Mouse (Mus musculus): ENCODE measurements around the gene Wdr59.
"Not testable (repeated sequence)": the region's sequence is repeated elsewhere in the genome, so short reads cannot be mapped to it uniquely, and the experiment has no call there.

Gene Wdr59

DNA sequence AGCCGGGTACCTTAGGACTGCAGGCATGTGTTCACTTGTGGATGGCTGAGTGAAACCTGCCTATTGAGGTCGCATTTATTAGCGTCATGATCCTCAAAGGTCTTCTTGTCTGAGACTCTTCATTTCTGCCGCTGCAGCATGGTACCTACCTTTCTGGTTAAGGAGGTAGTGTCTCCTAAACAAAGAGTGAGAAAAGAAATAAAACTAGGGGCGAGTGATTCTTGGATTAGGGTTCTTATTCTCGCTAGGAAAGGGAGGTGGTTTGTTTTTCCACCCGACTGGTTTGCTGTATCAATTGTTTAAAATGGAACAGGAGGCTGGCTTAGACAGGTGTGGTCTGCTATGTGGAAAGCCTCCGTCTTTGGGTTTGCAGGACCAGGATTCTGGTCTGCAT lies 15.9 kb upstream of the Wdr59 start:
- no peak for DNase-seq (ENCODE audit: low read depth)

DNA sequence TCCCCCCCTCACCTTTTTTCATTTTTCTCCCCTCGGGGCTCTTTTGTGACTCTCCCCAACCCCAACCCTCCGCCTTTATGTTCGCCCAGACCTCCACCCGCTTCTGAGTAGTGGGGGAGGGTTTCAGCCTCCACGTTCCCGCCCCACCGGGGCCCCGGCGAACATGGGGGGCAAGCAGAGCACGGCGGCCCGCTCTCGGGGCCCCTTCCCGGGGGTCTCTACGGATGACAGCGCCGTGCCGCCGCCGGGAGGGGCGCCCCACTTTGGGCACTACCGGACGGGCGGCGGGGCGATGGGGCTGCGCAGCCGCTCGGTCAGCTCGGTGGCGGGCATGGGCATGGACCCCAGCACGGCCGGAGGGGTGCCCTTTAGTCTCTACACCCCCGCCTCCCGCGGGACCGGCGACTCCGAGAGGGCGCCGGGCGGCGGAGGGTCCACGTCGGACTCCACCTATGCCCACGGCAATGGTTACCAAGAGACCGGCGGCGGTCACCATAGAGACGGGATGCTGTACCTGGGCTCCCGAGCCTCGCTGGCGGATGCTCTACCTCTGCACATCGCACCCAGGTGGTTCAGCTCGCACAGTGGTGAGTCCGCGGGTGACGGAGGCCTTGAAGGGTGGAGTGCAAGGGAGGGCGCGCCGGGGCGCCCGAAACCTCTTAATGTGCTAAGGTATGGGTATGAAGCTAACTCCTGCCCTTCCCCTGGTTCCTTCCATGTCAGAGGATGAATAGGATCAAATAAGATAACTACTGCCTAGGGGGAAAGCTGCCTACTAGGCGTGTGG lies 15.3 kb upstream of the Wdr59 start:
- DNase-seq (ENCODE audit: low read depth), result no peak

DNA sequence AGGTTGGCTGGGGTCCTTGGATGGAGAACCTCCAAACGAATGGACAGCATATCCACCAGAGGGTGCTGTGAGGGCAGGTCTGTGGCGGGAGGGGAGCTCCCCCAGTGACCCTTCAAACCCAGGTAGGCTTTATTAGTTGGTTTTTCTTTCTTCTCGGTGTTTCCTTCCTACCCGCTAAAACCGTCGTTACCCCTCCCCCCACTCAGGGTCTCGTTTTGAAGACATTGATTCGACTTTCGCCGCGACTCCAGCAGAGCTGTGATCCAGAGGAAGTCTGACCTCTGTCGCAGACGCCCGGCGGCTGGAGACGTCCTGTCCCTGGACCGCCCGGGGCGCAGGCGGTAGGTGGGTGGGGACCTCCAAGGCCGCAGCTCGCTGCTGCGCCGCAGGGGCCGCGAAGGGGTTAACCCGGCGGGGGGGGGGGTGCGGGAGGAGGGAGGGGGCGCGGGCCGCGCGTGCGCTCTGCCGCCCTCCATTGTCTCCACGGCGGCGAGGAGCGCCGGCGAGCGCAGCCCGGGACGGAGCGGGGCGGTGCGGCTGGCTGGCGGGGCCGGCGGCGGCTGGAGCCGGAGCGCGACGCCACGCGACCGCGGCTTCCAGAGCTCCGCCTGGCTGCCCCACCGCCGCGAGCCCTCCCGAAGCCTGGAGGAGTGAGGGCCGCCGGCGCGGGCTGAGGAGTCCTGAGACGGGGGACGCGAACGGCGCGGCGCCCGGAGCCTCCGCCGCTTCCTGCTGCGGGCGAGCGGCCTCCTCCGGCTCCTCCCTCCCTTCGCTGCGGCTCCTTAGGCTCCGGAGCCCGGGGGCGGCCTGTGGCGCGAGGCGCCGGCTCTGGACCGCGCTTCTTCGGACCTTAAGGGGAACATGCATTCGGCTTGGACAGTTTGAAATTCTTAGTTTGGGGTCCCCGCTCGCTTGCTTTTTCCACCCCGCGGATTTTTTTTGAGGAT lies 14.4 kb upstream of the Wdr59 start, which contains the start of gene Znrf1:
Gene Znrf1, plus strand, starts transcription at position 67 of the 947 bp plus-strand sequence.
- DNase-seq (ENCODE audit: low read depth), result peak; percentile 46

DNA sequence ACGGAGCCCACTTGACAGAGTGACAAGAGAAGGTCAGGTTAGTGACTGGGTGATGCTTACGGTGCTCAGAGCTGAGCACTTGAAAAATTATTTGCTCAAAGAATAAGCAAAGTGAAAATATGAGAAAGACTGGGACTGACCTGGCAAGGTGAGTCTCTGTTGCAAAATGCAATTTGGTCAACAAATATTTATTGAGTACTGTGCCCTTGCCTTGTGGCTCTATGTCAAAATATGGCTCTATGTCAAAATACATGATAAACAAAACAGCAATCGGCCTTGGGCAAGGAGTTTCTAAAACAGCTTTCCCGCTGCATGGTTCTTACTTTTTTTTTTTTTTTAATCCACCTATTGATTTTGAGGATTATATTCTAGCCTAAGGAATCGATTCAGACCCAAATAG lies 13.6 kb upstream of the Wdr59 start:
- no peak for DNase-seq (ENCODE audit: low read depth)

DNA sequence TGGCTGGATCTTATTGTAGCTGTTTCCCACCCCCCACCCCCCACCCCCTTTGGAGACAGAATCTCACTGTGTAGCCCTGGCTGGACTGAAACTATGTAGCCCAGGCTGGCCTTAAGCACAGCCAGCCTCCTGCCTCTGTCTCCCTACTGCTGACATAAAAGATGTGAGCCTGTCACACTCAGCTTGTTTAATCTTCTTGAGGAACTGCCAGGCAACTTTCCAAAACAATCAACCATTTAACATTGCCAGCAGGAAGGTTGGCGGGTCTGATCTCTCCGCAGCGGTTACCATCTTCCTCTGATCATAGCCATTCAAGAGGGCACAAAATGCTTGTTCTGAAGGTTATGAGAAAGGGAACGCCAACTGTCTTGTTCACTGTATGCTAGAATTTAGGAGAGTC lies 11.6 kb upstream of the Wdr59 start:
- DNase-seq (ENCODE audit: low read depth), result no peak

DNA sequence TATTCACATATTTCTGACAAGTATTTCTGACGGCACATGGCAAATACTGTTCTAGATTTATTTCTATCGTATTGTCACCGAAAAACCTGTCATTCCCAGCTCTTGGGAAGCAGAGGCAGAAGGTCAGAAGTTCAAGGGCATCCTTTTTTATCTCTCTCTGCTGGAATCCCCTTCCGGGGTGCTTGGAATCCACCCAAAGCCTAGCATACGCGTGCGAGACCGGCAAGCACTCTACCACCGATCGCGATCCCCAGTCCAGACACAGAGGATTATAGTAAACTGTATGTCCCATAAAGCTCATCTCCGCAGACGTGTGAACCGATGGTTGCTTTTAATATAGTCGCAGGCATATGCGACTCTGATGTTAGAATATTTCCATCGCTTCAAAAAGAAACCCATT lies 9.7 kb upstream of the Wdr59 start:
- DNase-seq (ENCODE audit: low read depth), result no peak

DNA sequence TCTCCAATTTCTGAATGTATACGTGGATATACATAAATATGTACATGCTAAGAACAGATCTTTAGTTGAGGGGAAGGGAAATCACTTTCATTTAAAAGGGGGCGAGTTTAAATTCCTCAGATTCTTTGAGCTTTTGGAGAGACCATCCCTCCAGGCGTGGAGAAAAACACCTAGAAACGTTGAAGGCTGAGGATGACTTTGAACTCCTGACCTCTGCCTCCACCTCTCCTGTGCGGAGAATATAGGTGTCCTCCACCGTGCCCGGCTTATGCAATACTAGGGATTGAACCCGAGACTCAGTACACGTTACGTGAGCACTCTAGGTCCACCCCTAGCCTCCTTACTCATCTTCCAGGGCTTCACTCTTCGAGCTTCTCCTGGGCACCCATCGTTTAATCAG lies 9.3 kb upstream of the Wdr59 start:
- DNase-seq (ENCODE audit: low read depth), result no peak

DNA sequence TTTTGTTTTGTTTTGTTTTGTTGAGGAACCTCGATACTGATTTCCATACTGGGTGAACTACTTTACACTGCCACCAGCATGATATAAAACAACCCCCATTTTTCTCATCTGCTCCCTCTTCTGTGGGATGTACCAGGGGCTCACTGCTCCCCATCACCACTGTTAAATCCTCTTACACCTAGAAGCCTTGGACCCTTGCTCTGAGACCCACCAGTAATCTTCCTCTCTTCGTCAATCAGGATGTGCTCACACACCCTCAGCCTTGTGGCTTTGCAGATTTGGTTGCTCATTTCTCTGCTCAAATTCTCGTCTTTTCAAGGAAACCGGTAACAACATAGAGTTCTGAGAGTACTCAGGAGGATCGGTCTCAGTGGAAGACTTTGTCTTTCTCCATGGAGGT lies 6.2 kb upstream of the Wdr59 start:
- no peak for DNase-seq (ENCODE audit: low read depth)

DNA sequence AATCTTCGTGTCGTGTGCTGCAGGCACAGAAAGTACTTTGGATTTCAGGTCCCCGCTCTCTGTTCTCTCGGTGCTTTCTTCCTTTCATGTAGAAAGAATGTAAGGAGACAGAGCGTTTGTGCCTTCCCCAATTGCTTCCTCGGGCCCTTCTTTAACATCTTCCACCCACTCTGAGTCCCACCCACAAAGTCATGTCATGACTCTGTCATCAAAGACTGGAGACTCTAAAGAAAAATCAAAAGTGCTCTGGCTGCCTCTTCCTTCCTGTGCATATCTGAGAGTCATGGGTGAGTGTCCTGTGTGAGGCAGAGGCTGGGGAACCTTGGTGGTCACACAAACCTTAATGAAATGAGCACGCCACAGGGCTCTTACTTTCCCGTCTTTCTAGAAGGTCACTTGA lies 5.3 kb upstream of the Wdr59 start:
- DNase-seq (ENCODE audit: low read depth), result no peak

DNA sequence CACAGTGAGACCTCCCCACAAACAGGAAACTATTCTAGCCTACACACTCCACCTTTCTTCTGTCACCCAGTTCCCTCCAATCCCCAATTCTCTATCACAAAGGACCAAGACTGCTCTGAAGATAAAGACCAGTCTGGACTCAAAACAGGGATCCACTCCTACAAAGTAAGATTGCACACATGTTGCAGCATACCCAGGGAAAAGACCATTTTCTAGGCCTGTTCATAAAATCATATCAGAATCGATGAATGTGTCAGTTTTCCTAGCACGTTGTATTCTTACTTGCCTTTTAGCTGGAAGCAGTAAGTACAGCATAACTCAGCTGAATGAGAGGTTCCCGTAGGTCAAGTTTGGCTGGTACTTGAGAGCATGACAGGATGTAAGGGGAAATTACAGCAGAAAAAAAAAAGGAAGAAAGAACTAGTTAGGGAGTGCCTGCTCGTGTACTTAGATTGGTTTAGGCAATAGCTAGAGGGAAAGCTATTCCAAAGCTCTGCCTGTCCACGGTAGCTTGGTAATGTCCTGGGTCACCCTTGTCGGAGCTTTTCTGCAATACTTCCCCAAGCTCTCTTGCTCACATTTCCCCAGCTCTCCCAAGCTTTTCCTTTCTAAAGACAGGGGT lies 4.6 kb upstream of the Wdr59 start:
- DNase-seq (ENCODE audit: low read depth), result no peak

DNA sequence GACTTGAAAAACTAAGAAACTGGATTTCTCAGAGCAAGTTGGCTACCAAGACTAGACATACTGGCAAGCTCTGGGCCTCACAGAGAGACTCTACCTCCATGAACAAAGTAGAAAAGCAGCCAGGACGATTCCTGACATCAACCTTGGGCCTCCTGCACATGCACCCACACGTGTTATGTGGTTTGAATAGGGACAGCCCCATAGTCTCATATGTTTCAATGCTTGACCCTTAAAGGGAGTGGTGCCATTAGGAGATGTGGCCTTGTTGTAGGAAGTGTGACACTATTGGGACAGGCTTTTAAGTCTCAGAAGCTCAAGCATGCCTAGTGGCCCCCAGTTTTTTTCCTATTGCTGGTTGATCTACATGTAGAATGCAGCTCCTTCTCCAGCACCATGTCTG lies 4.4 kb downstream of the Wdr59 start:
- DNase-seq (ENCODE audit: low read depth), result no peak

DNA sequence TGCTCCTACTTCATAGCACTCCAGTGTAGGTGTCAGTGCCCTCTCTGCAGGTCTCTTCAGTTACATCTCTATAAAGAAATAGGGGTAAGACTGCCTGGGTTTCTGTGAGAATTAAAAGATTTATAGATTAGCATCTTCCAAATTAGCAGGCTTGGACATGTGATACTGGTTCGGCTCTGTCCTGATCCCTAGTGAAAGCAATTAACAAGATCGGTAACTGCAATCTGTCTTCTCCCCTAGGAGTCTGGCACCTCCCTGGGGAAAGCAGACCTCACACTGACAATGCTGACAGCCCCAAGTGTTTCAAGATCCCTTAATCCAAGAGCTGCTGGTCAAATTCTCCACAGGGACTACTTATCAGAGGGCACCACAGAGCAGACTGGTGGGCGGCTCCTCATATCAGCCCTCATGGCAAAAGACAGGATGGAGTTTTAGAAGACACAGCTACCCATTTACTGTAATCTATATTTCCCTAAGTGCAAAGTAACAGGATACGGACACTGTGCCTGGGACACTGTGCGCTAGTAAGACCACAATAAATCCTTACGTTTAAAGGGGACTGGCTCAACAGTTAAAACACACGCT lies 5.3 kb downstream of the Wdr59 start:
- DNase-seq (ENCODE audit: low read depth), result no peak

DNA sequence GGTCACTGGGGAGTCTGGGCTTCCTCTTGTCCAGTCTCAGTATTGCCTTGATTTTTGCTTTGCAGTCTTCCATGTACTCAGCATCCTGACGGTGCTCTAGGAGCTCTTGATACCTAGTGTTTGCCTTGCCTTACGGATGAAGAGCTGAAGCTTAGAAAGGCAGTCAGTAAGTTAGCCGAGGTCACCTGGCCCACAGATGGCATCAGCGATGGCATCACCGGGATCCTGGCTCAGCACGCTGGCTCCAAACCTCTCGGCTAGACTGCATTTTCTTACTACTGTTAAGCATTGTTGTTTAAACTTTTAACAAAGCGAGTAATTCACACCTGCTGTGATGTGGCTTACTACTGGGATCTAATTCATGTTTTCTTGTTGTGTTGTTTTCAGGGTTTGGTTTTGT lies 8.4 kb downstream of the Wdr59 start:
- DNase-seq (ENCODE audit: low read depth), result no peak

DNA sequence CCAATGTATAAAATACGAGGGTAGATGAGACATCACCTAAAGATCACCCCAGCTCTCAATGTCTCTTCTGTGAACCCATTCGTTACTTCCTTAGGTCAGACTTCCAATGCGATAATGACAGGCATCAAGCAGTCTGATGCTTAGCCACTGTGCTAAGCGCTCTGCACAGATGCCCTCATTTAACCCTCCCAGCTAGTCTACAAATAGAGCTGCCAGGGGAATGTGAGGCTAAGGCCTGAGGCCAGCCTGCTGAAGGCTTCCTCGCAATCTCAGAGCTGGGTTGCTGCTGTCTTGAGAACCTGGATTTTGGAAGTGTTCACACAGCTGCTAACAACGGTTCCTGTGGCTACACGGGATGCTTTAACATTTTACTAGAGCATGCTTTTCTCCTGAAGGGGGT lies 9.0 kb downstream of the Wdr59 start:
- DNase-seq (ENCODE audit: low read depth), result no peak

DNA sequence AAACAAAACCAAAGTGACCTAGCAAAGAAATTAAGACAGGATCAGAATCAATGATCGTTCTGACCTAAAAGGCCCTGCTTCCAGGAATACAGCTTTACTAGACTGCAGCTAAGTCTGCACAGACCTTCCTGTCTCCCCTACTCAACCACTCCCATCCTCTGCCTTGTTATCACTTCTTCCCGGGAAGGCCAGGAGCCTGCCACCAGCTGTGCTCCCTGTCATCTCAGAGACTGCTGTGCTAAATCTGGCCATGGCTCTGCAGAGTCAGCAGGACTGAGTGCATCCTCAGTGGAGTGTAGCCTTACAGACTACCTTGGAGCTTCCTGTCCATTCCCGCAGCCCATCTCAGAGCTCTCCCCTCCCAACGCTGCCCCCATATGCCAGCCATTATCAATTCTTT lies 11.5 kb downstream of the Wdr59 start:
- DNase-seq (ENCODE audit: low read depth), result peak; percentile 24

DNA sequence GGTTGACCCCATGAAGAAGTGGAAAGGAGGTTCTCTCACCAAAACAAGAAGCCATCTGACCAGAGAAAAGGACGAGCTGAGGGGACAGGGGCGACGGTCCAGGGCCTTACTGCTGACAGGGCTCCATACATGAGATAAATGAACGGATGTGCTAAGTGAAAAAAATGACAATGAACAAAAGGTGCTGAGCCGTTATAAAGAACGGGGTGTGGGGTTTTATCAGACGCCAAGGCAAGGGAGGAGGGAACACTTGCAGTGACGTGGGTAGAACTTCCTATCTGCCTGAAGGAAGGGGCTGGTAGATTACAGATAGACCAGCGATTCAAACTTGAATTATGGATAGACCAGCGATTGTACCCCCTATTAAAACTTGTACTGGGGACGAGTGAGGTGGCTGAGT lies 12.6 kb downstream of the Wdr59 start:
- DNase-seq (ENCODE audit: low read depth), result peak; percentile 68

DNA sequence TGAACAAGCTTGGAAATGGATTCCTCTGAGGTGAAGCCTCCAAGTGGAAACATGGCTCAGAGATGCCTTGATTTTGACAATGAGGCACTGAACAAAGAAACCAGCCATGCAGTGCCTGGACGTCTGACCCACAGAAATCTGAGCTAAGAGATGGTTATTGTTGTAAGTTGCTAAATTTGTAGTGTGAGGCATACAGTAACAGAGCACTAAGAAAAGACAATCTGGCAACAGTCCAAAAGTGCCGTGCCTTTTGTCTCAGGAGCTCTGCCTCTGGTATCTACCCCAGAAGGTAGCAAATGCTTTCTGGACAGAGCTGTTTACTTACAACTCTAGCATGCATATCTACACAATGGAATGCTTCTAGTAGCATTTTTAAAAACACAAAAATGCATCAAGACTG lies 13.3 kb downstream of the Wdr59 start:
- DNase-seq (ENCODE audit: low read depth), result peak; percentile 34

DNA sequence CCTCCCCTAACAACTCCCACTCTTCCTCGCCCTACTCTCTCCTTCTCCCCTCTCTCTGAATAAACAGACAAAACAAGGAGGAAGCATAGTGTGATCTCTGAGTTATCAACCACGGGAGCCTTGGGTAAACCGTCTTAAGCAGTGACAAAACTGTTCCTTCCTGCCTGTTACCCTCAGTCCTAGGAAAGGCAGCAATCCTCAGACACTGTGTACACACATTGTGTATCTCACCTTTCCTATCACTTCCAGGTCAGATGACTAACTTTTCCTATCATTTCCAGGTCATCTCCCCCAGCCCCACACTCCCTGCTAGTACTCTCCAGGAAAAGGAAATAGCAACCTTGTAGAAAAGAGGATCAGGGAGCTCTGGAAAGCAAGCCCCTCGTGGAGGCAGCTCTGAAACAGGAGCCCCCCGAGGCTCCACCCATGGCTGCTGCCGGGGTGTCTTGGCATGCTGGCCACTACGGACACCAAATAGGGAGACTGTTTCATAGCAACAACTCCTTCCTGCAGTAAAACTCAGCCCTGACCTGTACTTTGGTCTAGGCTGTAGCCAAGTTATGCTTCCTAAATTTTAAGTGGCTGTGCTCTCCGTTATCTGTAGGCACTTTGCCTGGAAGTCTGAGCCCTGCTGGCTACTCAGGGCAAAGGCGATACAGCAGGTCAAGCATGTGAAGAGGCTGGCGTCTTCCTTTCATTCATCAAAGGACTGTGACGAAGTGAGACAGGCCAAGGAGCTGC lies 20.0 kb downstream of the Wdr59 start:
- no peak for DNase-seq (ENCODE audit: low read depth)

DNA sequence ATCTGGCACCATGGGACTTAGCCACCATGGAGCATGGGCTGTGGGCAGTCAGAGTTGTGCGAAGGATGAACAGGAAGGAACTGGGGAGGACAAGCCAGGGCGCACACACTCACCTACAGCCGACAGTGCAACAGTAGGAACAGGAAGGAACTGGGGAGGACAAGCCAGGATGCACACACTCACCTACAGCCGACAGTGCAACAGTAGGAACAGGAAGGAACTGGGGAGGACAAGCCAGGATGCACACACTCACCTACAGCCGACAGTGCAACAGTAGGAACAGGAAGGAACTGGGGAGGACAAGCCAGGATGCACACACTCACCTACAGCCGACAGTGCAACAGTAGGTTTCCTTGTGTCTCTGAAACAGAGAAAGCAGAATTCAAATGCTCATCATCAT lies 23.6 kb downstream of the Wdr59 start:
- DNase-seq (ENCODE audit: low read depth), result not testable (repeated sequence)

DNA sequence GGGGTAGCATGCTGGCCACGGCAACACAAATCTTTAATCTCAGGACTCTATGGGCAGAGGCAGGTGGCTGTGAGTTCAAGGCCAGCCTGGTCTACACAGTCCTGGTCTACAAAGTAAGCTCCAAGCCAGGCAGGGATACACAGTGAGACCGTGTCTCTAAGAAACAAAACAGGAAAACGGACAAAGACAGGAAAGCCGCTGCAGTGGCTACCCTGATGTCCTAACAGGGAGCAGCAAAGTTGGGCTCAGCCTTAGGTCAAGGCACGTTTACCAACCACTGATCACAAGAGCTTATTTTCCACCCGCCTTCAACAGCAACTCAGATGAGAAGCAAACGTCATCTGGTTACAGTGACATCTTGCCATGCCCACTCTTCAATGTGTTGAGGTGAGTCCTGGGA lies 25.6 kb downstream of the Wdr59 start:
- no peak for DNase-seq (ENCODE audit: low read depth)

DNA sequence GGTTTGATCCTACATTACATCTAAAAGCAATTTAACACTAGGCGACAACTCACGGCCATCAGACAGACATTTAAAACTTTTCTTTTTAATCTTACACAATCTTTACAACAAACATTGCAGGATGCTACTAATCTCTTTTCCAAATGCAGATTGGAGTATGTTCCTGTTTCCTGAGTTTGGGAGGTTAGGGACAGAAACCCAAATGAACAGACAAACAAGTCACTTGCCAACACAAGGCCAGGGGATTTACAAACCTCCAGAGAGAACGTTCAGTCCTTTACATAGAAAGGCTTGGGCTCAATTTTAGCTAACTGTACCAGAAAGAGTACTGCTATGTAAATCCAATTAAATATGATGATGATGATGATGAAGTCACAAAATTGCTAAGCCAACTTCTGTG lies 28.7 kb downstream of the Wdr59 start:
- DNase-seq (ENCODE audit: low read depth), result no peak

DNA sequence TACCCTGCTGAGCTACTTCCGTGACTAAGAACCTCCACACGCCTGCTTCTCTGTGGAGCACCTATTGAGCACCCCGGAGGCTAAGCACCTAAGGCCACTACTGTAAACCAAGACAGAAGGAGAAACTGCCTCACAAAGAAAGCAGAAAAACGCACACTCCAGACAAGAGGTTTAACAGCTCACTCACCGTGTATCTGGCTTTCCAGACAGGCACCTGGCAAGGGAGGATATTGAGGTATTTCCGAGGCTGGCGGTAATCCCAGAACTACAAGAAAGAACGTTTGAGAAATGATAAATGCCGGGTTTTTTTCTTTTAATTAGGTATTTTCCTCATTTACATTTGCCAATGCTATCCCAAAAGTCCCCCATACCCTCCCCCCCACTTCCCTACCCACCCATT lies 29.4 kb downstream of the Wdr59 start:
- no peak for DNase-seq (ENCODE audit: low read depth)
